Mouse (Mus musculus): ENCODE data around the gene Skint8. TPM values are rescaled to one million over a fixed set of nuclear protein-coding genes. Genes with fewer than 3 reads are reported as not detected.
"Not testable (repeated sequence)": the region's sequence is repeated elsewhere in the genome, so short reads cannot be mapped to it uniquely, and the experiment has no call there.

The Skint8 gene
- not detected in 2 replicates for polyA plus RNA-seq (2012; rRNA removed)

DNA sequence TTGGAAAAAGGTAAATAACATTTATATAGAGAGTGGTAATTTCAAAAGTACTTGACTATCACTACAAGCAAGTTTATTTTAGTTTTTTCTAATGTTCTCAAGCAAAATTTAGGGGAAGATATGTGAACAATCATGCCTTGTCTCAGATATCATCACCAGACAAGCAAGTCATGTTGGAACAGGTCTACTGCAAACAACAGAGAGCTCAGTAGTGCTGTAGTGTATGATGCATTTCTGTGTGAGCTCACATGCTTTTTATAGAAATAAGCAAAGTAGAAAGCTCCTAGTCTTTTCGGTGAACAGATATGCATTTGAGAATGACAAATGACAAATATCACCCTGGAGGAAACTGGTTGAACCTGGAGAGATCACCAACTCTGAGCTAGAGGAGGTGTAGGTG, at the start of gene Skint8:
Gene Skint8 (plus strand): TSS at position 301 of the 400 bp plus-strand sequence.
- DNase-seq (ENCODE audit: extremely low spot score in 1 of 2, low spot score in 1 of 2): no peak

DNA sequence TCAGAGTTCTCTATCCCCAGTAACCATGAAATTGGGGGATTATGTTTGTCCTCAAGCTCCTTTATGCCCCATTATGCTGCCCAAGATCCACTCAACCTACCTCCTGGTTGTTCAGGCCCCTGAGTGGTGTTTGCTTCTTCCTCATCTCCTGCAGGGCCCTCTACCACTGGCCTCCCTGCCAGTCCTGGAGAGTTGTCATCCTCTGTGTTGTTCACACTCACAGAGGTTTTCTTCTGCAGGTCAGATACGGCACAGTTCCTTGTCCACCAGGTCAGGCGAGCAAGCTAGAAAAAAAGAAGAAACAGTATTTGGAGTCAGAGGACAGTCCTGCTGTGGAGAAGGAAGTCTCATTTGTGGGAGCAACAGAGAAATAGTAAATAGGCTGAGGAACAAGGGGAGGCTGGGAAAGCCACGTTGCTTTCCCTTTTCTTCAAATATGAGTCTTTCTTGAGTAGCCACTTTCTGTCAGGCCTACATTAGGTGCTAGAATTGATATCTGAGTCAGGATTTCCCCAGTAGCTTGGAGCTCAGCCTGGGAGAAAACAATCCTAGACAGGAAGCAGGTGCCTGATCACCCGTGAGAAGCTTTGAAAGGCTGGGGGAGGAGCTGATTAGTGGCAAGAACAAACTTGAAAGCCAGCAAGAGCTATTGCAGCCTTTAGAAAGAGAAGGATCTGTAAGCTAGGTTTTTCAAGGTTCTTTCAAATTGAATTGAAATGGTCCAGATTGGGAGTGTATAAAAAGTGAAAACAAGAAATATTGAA, 38.9 kb upstream of the Skint8 start:
- no peak for DNase-seq (ENCODE audit: extremely low spot score in 1 of 2, low spot score in 1 of 2)

DNA sequence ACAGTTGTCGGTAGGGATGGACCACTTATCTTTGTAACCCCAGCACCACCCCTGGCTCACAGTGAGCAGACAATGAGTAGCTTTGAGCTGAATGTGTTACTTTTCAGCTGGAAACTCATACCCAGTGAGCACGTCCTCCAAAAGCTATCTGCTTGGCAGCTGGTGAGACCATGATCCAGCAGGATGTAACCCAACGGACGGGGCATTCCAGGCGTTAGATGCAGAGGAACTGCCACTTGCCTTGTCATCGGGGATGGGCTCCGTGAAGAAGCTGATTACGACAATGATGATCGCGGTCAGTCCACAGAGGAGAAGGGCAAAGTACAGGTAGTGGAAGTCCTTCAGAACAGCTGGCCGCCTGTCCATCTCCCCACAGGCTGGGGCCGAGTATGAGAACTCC, 35.6 kb upstream of the Skint8 start:
- no peak for DNase-seq (ENCODE audit: extremely low spot score in 1 of 2, low spot score in 1 of 2)

DNA sequence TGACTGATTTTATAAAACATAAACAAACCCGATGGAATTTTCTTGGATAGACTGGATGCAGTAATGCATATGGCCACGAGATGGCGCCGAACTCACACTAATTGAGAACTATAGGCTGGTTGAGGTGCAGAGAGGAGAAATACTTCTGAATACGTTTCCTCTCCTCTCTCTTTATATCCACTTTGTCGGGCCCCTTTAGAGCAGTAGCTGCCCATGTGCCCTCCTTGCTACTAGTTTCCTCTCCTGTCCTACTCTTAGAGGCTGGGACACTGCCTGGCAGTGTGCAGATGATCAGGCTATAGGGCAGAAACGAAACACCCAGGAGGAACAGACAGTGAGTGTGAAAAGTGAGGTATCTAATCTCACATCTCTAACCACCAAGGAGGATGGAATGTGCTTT, 33.2 kb upstream of the Skint8 start:
- DNase-seq (ENCODE audit: extremely low spot score in 1 of 2, low spot score in 1 of 2): peak; percentile 35 to 89

DNA sequence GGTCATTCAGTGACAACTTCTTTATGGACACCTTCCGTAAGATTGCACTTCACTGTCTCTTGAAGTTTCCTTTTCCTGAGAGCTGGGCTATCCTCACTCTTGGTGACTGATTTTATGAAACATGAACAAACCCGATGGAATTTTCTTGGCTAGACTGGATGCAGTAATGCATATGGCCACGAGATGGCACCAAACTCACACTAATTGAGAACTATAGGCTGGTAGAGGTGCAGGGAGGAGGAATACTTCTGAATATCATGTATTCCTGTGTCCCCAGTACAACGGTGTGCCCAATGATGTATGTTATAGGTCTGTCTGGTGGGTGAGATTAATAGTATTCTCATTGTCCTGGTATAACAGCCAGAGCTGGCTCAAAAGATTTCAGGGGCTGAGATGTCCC, 32.6 kb upstream of the Skint8 start:
- DNase-seq (ENCODE audit: extremely low spot score in 1 of 2, low spot score in 1 of 2): peak; percentile 67 to 94

DNA sequence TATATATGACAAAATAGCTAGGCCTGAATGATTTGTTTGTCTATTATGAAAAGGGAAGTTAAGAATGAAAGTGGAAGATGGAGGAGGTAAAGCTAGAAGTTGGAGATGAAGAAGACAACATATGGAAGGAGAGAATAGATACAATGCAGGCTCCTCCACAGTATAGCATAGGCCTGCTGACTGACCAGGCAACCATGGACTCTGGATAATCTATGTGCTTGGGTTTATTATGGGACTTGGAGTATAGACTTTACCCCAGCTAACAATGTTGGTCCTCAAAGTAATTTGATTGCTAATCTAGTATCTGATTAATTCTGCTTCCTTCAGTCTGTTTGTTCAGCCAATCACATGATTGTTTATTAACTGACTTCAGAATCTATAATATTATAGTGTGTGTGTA, 27.1 kb upstream of the Skint8 start:
- no peak for DNase-seq (ENCODE audit: extremely low spot score in 1 of 2, low spot score in 1 of 2)

DNA sequence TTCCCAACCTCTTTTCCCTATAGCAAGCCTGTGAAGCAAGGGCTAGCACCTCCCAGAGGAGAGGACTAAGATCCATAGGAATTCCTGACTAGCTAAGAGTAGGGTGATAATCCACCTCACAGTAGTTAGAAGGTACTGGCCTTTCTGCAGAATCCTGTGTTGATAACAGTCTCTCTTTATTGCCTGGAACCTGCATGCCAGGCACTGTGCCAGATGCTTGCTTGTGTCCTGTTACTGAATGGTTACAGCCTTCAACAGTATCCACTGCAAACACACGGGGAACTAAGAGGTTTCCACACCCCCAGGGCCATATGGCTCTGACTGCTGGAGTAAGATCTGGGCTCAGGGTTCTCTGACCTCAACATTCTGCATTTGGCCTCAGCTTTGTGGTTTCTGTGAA, 21.4 kb upstream of the Skint8 start:
- DNase-seq (ENCODE audit: extremely low spot score in 1 of 2, low spot score in 1 of 2): no peak

DNA sequence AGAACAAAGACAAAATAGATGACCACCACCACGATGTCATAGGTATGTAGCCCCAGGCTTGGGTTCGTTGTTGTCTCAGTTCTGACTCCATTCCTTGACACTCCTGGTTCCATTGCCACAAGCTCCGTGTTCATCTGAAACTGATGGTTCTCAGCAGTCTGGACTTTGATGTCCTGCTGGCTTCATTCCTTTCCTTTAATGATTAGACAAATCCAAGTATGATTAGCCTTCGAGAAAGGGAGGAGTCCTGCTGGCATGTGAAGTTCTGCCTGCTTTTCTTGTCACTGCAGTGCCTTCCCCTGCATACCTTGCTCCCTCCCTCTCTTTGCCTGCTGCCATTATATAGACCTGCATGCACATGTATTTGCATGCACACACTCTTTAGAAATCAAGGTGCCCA, 20.6 kb upstream of the Skint8 start:
- DNase-seq (ENCODE audit: extremely low spot score in 1 of 2, low spot score in 1 of 2): no peak

DNA sequence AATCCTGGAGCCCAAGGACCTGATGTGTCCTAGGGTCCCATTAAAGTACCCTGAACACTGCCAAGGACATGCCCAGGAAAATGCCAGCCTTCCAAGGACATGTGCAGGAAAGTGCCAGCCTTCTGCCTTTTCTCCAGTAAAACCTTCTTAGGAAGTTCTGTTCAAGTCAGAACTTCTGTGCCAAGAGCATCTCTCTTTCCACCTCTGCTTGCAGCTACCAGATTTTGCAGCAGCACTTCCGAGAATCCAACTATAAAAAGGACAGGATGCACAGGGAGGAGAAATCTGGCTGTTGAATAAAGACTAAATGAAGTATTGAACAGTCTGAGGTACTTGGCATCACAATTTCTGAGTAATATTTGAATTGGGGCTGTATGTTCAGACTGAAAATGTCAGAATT, 18.7 kb upstream of the Skint8 start:
- DNase-seq (ENCODE audit: extremely low spot score in 1 of 2, low spot score in 1 of 2): peak in 1 of 2 experiments; percentile 11

DNA sequence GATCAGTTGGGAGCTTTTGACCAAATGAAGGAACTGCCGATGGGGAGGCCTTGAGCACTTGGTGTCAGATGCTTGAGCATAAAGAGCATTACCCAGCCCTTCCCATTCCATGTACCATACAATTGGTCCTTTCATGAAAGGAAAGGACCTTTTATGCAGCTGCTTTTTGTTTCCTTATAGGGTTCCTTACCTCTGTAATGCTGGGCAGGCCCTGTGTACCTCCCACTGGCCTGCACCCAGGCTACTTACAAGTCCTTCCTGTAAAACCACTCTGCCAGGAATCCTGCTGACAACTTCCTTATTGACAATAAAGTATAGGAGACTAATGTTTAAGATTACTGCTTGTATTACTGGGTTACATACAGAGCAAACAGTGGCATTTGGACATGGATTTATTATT, 17.7 kb upstream of the Skint8 start:
- DNase-seq (ENCODE audit: extremely low spot score in 1 of 2, low spot score in 1 of 2): no peak

DNA sequence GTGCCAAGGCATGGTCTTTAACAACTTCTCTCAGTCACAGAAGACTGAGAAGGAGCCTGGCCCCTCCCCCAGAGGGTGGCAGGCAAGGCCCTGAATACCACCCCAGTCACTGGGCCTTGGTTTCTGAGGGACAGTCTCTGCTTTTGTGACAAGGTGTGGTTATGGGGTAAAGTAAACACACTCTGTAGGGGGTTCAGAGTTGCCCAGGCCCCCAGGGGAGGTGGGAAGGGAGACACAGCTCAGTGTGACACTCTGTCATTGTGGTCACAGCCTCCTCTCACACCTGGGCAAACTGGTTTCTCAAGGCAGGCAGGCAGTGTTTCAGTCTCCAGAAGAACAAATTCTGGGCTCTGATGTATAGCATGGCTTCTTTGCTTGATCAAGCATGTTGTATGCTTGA, 16.4 kb upstream of the Skint8 start, which contains the start of gene Slc5a9:
Gene Slc5a9 (minus strand): TSS at position 144 of the 400 bp plus-strand sequence.
- no peak for DNase-seq (ENCODE audit: extremely low spot score in 1 of 2, low spot score in 1 of 2)

DNA sequence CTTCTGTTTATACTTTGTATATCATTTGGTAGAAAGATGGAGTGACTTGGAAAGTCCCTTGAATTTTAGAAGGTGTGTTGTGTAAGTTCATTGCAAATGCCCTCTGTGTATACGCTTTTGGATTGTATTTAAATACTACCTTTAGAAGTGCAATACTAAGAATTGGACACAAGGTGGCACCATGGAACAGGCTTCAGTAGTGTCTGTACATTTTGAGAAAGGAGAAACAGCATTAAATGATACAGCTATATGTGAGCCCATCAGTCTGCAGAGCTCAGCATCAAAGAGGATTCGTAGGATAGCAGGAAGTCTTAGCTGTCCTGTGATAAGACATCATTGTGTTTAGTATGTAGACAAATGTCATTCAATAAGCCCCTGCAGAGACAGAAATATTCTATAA, 11.3 kb upstream of the Skint8 start:
- peak in 1 of 2 experiments; percentile 78 for DNase-seq (ENCODE audit: extremely low spot score in 1 of 2, low spot score in 1 of 2)

DNA sequence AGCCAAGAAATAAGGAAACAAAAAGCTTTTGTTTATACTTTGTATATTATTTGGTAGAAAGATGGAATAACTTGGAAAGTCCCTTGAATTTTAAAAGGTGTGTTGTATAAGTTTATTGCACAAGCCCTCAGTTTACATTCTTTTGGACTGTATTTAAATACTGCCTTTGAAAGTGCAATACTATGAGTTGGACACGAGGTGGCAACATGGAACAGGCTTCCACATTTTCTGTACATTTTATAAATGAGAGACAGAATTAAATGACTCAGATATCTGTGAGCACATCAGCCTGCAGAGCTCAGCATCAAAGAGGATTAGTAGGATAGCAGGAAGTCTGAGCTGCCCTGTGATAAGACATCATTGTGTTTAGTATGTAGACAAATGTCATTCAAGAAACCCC, 42.1 kb downstream of the Skint8 start:
- DNase-seq (ENCODE audit: extremely low spot score in 1 of 2, low spot score in 1 of 2): peak in 1 of 2 experiments; percentile 23

DNA sequence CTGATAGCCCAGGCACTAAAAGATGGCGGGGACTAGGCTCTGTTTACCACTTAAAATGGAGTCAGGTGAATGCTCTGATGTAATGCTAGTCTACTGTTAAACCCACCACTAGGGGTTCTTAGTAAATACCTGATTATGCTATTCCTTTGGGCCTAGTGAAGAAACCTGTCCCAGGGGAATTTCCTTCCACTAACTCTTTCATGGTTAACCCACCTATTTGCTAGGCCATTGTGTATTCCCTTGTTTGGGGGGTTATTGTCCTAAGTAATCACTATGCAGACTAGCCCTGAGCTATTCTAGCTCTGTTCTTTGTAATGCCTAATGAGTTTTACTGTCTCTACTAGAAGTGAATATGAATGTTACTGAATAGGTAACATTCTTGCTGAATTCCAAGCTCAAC, 44.0 kb downstream of the Skint8 start:
- not testable (repeated sequence) for DNase-seq (ENCODE audit: extremely low spot score in 1 of 2, low spot score in 1 of 2)

DNA sequence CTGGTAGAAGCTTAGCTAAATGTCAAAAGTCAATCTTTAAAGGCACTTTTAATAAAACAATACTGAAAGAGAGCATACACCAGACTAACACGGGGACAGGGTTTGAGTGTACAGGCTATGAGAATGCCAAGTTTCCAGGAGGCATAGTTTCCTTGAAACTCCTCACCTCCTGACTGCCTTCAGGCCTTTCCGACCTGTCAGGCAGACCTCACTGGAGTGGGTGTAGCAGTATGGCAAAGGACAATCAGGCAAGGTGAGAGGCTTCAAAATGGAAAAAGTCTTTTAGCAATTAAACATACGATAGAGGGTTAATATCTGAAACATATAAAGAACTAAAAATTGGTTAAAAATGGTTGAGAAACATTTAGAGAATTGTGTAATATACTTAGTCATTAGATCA, 44.5 kb downstream of the Skint8 start:
- DNase-seq (ENCODE audit: extremely low spot score in 1 of 2, low spot score in 1 of 2): no peak

DNA sequence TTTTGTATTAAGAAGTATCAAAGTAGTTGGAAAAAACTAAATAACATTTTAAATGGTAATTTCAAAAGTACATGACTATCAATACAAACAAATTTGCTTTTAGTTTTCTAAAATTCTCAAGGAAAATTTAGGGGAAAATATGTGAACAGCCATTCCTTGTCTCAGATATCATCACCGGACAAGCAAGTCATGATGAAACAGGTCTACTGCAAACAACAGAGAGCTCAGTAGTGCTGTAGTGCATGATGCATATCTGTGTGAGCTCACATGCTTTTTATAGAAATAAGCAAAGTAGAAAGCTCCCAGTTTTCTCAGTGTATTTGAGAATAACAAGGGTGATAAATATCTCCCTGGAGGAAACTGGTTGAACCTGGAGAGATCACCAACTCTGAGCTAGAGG, 53.4 kb downstream of the Skint8 start, which contains the start of gene Skint7:
Gene Skint7 (plus strand): TSS at position 301 of the 400 bp plus-strand sequence.
- DNase-seq (ENCODE audit: extremely low spot score in 1 of 2, low spot score in 1 of 2): no peak

Other genes with a start within 250 kb of the Skint8 start
- gene Spata6, start 199.4 kb upstream of the Skint8 start, polyA plus RNA-seq (2012; rRNA removed): 4.6 and 5.4 TPM in 2 replicates
- 0.13 TPM in 1 of 2 replicates, not detected in the other for gene Slc5a9, start 16.5 kb upstream of the Skint8 start, polyA plus RNA-seq (2012; rRNA removed)
- gene Skint7, start 53.5 kb downstream of the Skint8 start, polyA plus RNA-seq (2012; rRNA removed): not detected in 2 replicates
- not detected in 2 replicates for gene Skint1, start 86.9 kb downstream of the Skint8 start, polyA plus RNA-seq (2012; rRNA removed)
- gene Skint4, start 152.6 kb downstream of the Skint8 start, polyA plus RNA-seq (2012; rRNA removed): not detected in 2 replicates